Mouse (Mus musculus) forebrain, embryonic 11.5 days (tissue): Measurements from ENCODE around the gene Bri3. TPM values are rescaled to one million over a fixed set of nuclear protein-coding genes. Genes with fewer than 3 reads are reported as not detected.
A peak's percentile ranks its signal among the peaks of the same experiment; 100 is the strongest.

Experiments
- ATAC-seq: fragments of 200-750 bp; cut with Nextera tagmentation; replicated peaks from 2 replicates; pipeline ENCODE4 v1.8.0; 2017; ENCODE audit warnings: moderate TSS enrichment; ENCODE audit not compliant: low FRiP score
- DNase-seq: peaks from one replicate; pipeline ENCODE4 v3.0.0-alpha.2; 2017; ENCODE audit warnings: low spot score
- H3K27ac ChIP-seq: fragments of 300-500 bp; sonication (generic); 2 replicates; pipeline ENCODE4 v1.5.1; 2014; ENCODE audit warnings: low read depth, low read length
- H3K27me3 ChIP-seq: fragments of 300-500 bp; sonication (generic); 2 replicates; pipeline ENCODE4 v1.6.1; 2014; ENCODE audit warnings: mild to moderate bottlenecking, low read length, mixed read lengths; ENCODE audit not compliant: control insufficient read depth, insufficient read depth
- H3K36me3 ChIP-seq: fragments of 300-500 bp; sonication (generic); 2 replicates; pipeline ENCODE4 v1.6.1; 2014; ENCODE audit warnings: mild to moderate bottlenecking, low read length, moderate library complexity, mixed read lengths; ENCODE audit not compliant: control insufficient read depth, insufficient read depth
- H3K4me1 ChIP-seq: fragments of 300-500 bp; sonication (generic); replicated peaks from 2 replicates; pipeline ENCODE4 v1.6.1; 2014; ENCODE audit warnings: low read length, mixed read lengths; ENCODE audit not compliant: control insufficient read depth, insufficient read depth
- H3K4me2 ChIP-seq: fragments of 300-500 bp; sonication (generic); 2 replicates; pipeline ENCODE4 v1.6.1; 2014; ENCODE audit warnings: low read depth, mild to moderate bottlenecking, low read length, moderate library complexity, mixed read lengths; ENCODE audit not compliant: severe bottlenecking
- H3K4me3 ChIP-seq: fragments of 300-500 bp; sonication (generic); 2 replicates; pipeline ENCODE4 v1.5.1; 2014; ENCODE audit warnings: low read depth, low read length
- H3K9ac ChIP-seq: fragments of 300-500 bp; sonication (generic); 2 replicates; pipeline ENCODE4 v1.6.1; 2014; ENCODE audit warnings: low read length
- H3K9me3 ChIP-seq: fragments of 300-500 bp; sonication (generic); 2 replicates; pipeline ENCODE4 v1.6.1; 2016; ENCODE audit warnings: low read length, mixed read lengths; ENCODE audit not compliant: control insufficient read depth
- WGBS: fragments of 180-500 bp; shearing (Covaris S2); extraction: QIAGEN DNeasy Blood & Tissue Kit; methylation state at CpG from one replicate; pipeline ENCODE4 v1.1.7; 2014; 5-methylcytosine and 5-hydroxymethylcytosine counted together
- polyA plus RNA-seq: library from polyadenylated mRNA; unstranded; fragments of >200 nt; fragmentation: Nextera tagmentation; extraction: Ambion mirVana; gene quantifications from 2 replicates; pipeline ENCODE4 v1.2.1, GENCODE M21; 2014

Bri3 gene
- polyA plus RNA-seq, 1 experiment from 2014 or later = 136 TPM

DNA sequence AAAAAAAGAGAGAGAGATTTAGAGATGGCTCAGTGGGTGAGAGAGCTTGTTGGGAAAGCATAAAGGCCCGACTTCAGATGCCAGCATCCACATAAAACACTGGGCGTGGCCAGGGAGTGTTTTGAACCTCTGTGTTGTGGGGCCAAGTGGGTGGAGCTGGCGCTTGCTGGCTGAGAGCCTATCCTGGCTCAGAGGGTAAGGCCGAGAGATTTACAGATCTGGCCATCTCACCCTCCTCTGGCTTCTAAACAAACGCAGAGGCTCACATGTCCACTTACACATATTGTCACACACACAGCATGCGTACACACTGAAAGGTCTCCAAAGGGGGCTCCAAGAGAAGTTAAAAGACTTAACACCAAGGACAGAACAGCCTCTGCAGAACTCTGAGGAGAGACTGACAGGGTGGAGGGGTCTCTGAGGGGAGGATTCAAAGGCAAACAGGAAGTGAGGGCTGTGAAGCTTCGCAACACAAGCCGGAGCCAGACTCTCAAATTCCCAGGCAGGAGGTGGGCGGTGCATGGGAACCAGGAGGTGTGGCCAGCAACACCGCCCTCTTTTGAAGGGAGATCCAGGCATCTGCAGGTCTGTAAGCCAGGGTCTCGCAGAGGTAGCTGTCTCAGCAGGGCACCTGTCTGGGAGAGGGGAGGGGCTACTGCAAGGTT, 213.5 kb downstream of the Bri3 start:
- Histone ChIP-seq H3K27ac (peak overlapping the region; percentile 46; the same call in 1 of the 2 replicates), H3K36me3 (no peaks in the 10 kb centered on the region), H3K27me3 (no peaks in the 10 kb centered on the region), H3K9ac (no peak overlapping the region), H3K4me3 (no peak overlapping the region; the same call in 1 of the 2 replicates), H3K4me1 (peaks cover 5% of the 10 kb centered on the region; the same call in 1 of the 2 replicates), H3K4me2 (peak overlapping the region; percentile 35; the same call in 1 of the 2 replicates), H3K9me3 (no peaks in the 10 kb centered on the region; the same call in 1 of the 2 replicates)
- peak; percentile 82 for DNase-seq
- peak; percentile 84 for ATAC-seq
- WGBS = 3% methylated on average over 11 of the region's 11 CpGs

DNA sequence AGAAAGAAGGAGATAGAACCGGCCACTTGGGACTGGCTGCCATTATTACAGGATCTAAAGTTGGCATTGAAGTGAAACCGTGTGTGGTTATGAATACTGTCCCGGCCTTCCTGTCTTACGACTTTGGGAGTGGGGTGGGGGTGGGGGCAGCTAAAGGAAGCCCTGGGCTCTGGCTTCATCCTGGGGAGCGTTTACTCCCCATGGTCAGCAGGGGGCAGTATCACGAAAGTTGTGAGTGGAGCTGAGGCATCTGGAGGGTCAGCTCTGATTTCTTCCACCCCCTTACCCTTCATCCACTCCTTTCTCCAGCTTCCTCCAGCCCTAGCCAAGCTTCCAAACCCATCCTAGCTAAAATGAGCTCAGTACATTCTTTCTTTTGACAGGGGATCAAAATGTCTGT, 222.8 kb downstream of the Bri3 start:
- DNase-seq = peak; percentile 67
- no peaks in the 10 kb centered on the region for H3K9me3 ChIP-seq
- no peak overlapping the region for H3K4me3 ChIP-seq
- H3K27ac ChIP-seq = no peak overlapping the region
- 50% methylated on average over 6 of the region's 6 CpGs for WGBS
- H3K4me2 ChIP-seq = no peak overlapping the region
- H3K27me3 ChIP-seq = no peaks in the 10 kb centered on the region
- no peaks in the 10 kb centered on the region for H3K36me3 ChIP-seq
- H3K9ac ChIP-seq = no peak overlapping the region
- no peak for ATAC-seq
- H3K4me1 ChIP-seq = no peaks in the 10 kb centered on the region

DNA sequence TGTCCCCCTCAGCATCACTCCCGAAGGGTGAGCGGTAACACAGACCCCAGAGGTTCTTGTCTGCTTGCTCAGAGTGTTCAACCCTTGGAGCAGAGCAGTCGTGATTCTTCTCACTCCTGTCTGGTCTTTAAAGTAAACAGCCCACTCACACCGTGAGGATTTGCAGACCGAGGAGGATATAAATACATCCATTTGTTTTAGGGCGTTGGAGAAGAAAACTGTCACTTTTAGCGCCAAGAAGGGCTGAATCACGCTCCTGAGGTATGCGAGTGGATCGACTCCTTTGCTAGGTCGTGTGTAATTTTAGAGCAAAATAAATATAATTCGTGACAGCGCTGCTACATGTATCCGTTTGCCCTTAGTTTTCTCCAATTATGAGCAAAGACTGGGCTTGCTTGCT, 228.8 kb downstream of the Bri3 start:
- Histone ChIP-seq H3K36me3 (no peaks in the 10 kb centered on the region), H3K27ac (no peak overlapping the region), H3K9me3 (no peaks in the 10 kb centered on the region), H3K4me2 (no peak overlapping the region), H3K9ac (no peak overlapping the region), H3K4me3 (no peak overlapping the region), H3K4me1 (no peaks in the 10 kb centered on the region), H3K27me3 (no peaks in the 10 kb centered on the region)
- DNase-seq (no peak), ATAC-seq (no peak)
- 83% methylated on average over 14 of the region's 14 CpGs for WGBS

GRCm38 (mm10) chr5:144479677-144480171, 235.5 kb downstream of the Bri3 start:
- 24% methylated on average over 8 of the region's 8 CpGs for WGBS

GRCm38 (mm10) chr5:144483659-144484375, 239.6 kb downstream of the Bri3 start:
- Histone ChIP-seq H3K27me3 (no peaks in the 10 kb centered on the region), H3K9me3 (no peaks in the 10 kb centered on the region), H3K9ac (no peak overlapping the region), H3K4me1 (peaks cover 9% of the 10 kb centered on the region; the same call in 1 of the 2 replicates), H3K4me2 (no peak overlapping the region), H3K36me3 (no peaks in the 10 kb centered on the region), H3K4me3 (no peak overlapping the region), H3K27ac (peak overlapping the region; percentile 31; the same call in 1 of the 2 replicates)
- DNase-seq (peak; percentile 69), ATAC-seq (peak; percentile 69)
- WGBS = 32% methylated on average over 16 of the region's 16 CpGs

More at GRCm38 (mm10) chr5:144479677-144480171, 235.5 kb downstream of the Bri3 start:
- Histone ChIP-seq H3K27ac (0 out of 2 replicates have a peak overlapping the region, but pooled peaks have one; percentile 15), H3K4me3 (no peak overlapping the region), H3K9ac (no peak overlapping the region), H3K36me3 (no peaks in the 10 kb centered on the region), H3K4me2 (no peak overlapping the region), H3K4me1 (peaks cover 9% of the 10 kb centered on the region; the same call in 1 of the 2 replicates), H3K27me3 (no peaks in the 10 kb centered on the region), H3K9me3 (no peaks in the 10 kb centered on the region)
- ATAC-seq = peak; percentile 67
- peak; percentile 55 for DNase-seq

DNA sequence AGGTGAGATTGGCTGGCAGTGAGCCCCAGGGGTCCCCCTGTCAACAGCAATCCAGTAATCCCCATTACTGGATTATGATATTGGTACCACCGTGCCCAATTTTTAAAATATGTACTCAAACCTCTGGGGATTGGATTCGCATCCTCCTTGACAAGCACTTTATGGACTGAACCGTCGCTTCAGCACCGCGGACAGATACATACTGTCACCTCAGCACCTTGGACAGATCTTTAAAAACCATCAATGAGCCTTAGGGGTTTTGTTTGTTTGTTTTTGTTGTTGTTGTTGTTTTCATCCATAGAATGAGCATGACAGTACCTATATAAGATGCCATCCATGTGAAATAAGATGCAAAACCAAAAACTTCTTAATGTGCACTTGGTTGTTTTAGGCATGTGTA, 247.1 kb downstream of the Bri3 start:
- Histone ChIP-seq H3K4me1 (no peaks in the 10 kb centered on the region; the same call in 1 of the 2 replicates), H3K9me3 (no peaks in the 10 kb centered on the region), H3K27me3 (no peaks in the 10 kb centered on the region), H3K4me2 (no peak overlapping the region), H3K36me3 (no peaks in the 10 kb centered on the region), H3K4me3 (no peak overlapping the region), H3K27ac (no peak overlapping the region), H3K9ac (no peak overlapping the region)
- WGBS = 16% methylated on average over 6 of the region's 6 CpGs
- DNase-seq (no peak), ATAC-seq (no peak)

Other genes starting within 250 kb of the Bri3 start
- gene Ccz1, start 229.6 kb upstream of the Bri3 start, polyA plus RNA-seq = 115 and 117 TPM in 2 replicates
- gene Ocm, start 217.8 kb upstream of the Bri3 start, polyA plus RNA-seq = not detected in 2 replicates
- gene Lmtk2, start 144.0 kb upstream of the Bri3 start, polyA plus RNA-seq = 7.8 and 8.3 TPM in 2 replicates
- gene Bhlha15, start 54.2 kb upstream of the Bri3 start, polyA plus RNA-seq = 0.12 TPM in 1 of 2 replicates, not detected in the other
- 17.5 and 20.1 TPM in 2 replicates for gene Tecpr1, start 20.8 kb upstream of the Bri3 start, polyA plus RNA-seq
- gene Baiap2l1, start 113.7 kb downstream of the Bri3 start, polyA plus RNA-seq = 4.1 and 4.2 TPM in 2 replicates